10 mouse cellular contexts compared by ENCODE assay signal in genomic region chr13:95260886-95261789, GRCm38 (mm10). TPM values are rescaled to one million over a fixed set of nuclear protein-coding genes. Genes with fewer than 3 reads are reported as not detected.
DNase-seq lines count a peak whose midpoint lies in the region; ATAC-seq and TF ChIP-seq lines count a peak whose summit lies in the region.
"Had no signal": no experiment of that assay in that cellular context is flagged by ENCODE, and none has a peak within 500 bp of the region (broad histone marks: within the 10 kb centered on the region; RNA-seq: fewer than 3 reads in every experiment).

No protein-coding gene starts in this region.

- H3K36me3 ChIP-seq in lung, embryonic 14.5 days (ENCODE audit: insufficient read depth): no peaks in the 10 kb centered on the region
- no peaks in the 10 kb centered on the region for H3K36me3 ChIP-seq in heart, embryonic 12.5 days
- H3K36me3 ChIP-seq in myocyte (ENCODE audit: control insufficient read depth, insufficient read depth): no peaks in the 10 kb centered on the region
- H3K36me3 ChIP-seq in midbrain, embryonic 15.5 days (replicated peaks): no peaks in the 10 kb centered on the region
- no peaks in the 10 kb centered on the region for H3K36me3 ChIP-seq in hindbrain, embryonic 16.5 days (ENCODE audit: control insufficient read depth, insufficient read depth, low read length)
- H3K36me3 ChIP-seq: G1E had no signal

- H3ac ChIP-seq in myocyte (ENCODE audit: control insufficient read depth, insufficient read length): no peak overlapping the region

- no peak overlapping the region for H3K4me2 ChIP-seq in lung, embryonic 14.5 days
- H3K4me2 ChIP-seq in heart, embryonic 12.5 days: no peak overlapping the region
- peak overlapping the region; percentile 2 for H3K4me2 ChIP-seq in myocyte (ENCODE audit: low read depth)
- H3K4me2 ChIP-seq in midbrain, embryonic 15.5 days: no peak overlapping the region
- no peak overlapping the region for H3K4me2 ChIP-seq in hindbrain, embryonic 16.5 days (ENCODE audit: low read length)

- DNase-seq in lung, embryonic 14.5 days: peak; percentile 12
- DNase-seq in lung, adult 2 months: no peak
- peak; percentile 42 for DNase-seq in kidney, adult 9 months
- DNase-seq in adrenal gland, postnatal 25 days: no peak
- DNase-seq: liver had no signal

- no peak overlapping the region for H3K27ac ChIP-seq in lung, embryonic 14.5 days (ENCODE audit: low read depth)
- H3K27ac ChIP-seq in heart, embryonic 12.5 days (ENCODE audit: poor library complexity, severe bottlenecking): no peak overlapping the region
- H3K27ac ChIP-seq in midbrain, embryonic 15.5 days: no peak overlapping the region
- no peak overlapping the region for H3K27ac ChIP-seq in hindbrain, embryonic 16.5 days (ENCODE audit: low read depth, low read length)

- H3K9me3 ChIP-seq in lung, embryonic 14.5 days (ENCODE audit: low read depth, low read length): no peaks in the 10 kb centered on the region
- H3K9me3 ChIP-seq in heart, embryonic 12.5 days (replicated peaks): no peaks in the 10 kb centered on the region
- no peaks in the 10 kb centered on the region for H3K9me3 ChIP-seq in midbrain, embryonic 15.5 days
- H3K9me3 ChIP-seq in hindbrain, embryonic 16.5 days (ENCODE audit: control insufficient read depth, low read length): no peaks in the 10 kb centered on the region
- H3K9me3 ChIP-seq: G1E had no signal

- H3K9ac ChIP-seq in lung, embryonic 14.5 days: no peak overlapping the region
- no peak overlapping the region for H3K9ac ChIP-seq in heart, embryonic 12.5 days
- no peak overlapping the region for H3K9ac ChIP-seq in midbrain, embryonic 15.5 days
- no peak overlapping the region for H3K9ac ChIP-seq in hindbrain, embryonic 16.5 days (ENCODE audit: low read depth, low read length)

- H3K4me1 ChIP-seq in lung, embryonic 14.5 days (ENCODE audit: insufficient read depth): no peaks in the 10 kb centered on the region; the same call in 1 of the 2 replicates
- peaks cover 3% of the 10 kb centered on the region; the same call in 1 of the 2 replicates for H3K4me1 ChIP-seq in lung, adult 2 months (ENCODE audit: control insufficient read depth, insufficient read depth, low read length)
- H3K4me1 ChIP-seq in heart, embryonic 12.5 days (replicated peaks): peaks cover 10% of the 10 kb centered on the region
- no peaks in the 10 kb centered on the region for H3K4me1 ChIP-seq in midbrain, embryonic 15.5 days
- no peaks in the 10 kb centered on the region for H3K4me1 ChIP-seq in hindbrain, embryonic 16.5 days (ENCODE audit: control insufficient read depth, insufficient read depth, low read depth, low read length)

- no peak overlapping the region for H3K4me3 ChIP-seq in lung, embryonic 14.5 days (ENCODE audit: low read depth, low read length)
- no peak overlapping the region for H3K4me3 ChIP-seq in lung, adult 2 months (replicated peaks; ENCODE audit: extremely low read depth, low read depth, low read length)
- no peak overlapping the region for H3K4me3 ChIP-seq in heart, embryonic 12.5 days
- H3K4me3 ChIP-seq in myocyte: no peak overlapping the region
- H3K4me3 ChIP-seq in midbrain, embryonic 15.5 days: no peak overlapping the region
- H3K4me3 ChIP-seq in hindbrain, embryonic 16.5 days (ENCODE audit: low read length): no peak overlapping the region

- H3K27me3 ChIP-seq in lung, embryonic 14.5 days (ENCODE audit: insufficient read depth, low read length): no peaks in the 10 kb centered on the region
- no peaks in the 10 kb centered on the region for H3K27me3 ChIP-seq in heart, embryonic 12.5 days (replicated peaks)
- H3K27me3 ChIP-seq in myocyte (ENCODE audit: control insufficient read depth, insufficient read depth, insufficient read length): no peaks in the 10 kb centered on the region
- H3K27me3 ChIP-seq in midbrain, embryonic 15.5 days (replicated peaks): no peaks in the 10 kb centered on the region
- no peaks in the 10 kb centered on the region for H3K27me3 ChIP-seq in hindbrain, embryonic 16.5 days (replicated peaks; ENCODE audit: control insufficient read depth, insufficient read depth, low read length)

- WGBS in lung, embryonic 14.5 days: 58% methylated on average over 9 of the region's 9 CpGs
- WGBS in lung, adult 2 months: 47% methylated on average over 9 of the region's 9 CpGs
- 53% methylated on average over 9 of the region's 9 CpGs for WGBS in heart, embryonic 12.5 days
- WGBS in midbrain, embryonic 15.5 days: 69% methylated on average over 9 of the region's 9 CpGs
- whole genome bisulfite sequencing in hindbrain, embryonic 16.5 days: 70% methylated on average over 9 of the region's 9 CpGs

- ATAC-seq in lung, embryonic 14.5 days (ENCODE audit: insufficient read depth): no peak
- peak; percentile 71 for ATAC-seq in heart, embryonic 12.5 days (ENCODE audit: insufficient number of reproducible peaks, low FRiP score)
- ATAC-seq in midbrain, embryonic 15.5 days (replicated peaks): no peak
- ATAC-seq in hindbrain, embryonic 16.5 days: no peak

- TF ChIP-seq POLR2A in lung, adult 2 months (IDR thresholded peaks at IDR 0.05; ENCODE audit: borderline replicate concordance, extremely low read depth, low read depth, low read length): no peak
- TF ChIP-seq POLR2A in myocyte (IDR thresholded peaks at IDR 0.05; ENCODE audit: insufficient read length, low read depth): no peak

- TF ChIP-seq CTCF in lung, embryonic 14.5 days (IDR thresholded peaks at IDR 0.05; ENCODE audit: low read depth): no peak
- no peak for TF ChIP-seq CTCF in lung, adult 2 months (IDR thresholded peaks at IDR 0.05; ENCODE audit: insufficient read depth, low read length)

- H3K79me2 ChIP-seq in myocyte (ENCODE audit: control insufficient read depth, insufficient read depth): no peaks in the 10 kb centered on the region

TF ChIP-seq in myocyte, 11 proteins besides CTCF, POLR2A, EP300 and RAD21:
- no peak for TF ChIP-seq CEBPB (IDR thresholded peaks at IDR 0.05; ENCODE audit: insufficient read depth, poor library complexity, severe bottlenecking)

RNA-seq across cellular contexts. Expression of gene Pde8b, which starts 11.0 kb away (rescaled TPM):
- polyA plus RNA-seq in lung, embryonic 14.5 days (2014; fragmentation: Nextera tagmentation; extraction: Ambion mirVana): 3.4 and 4.3 TPM in 2 replicates
- polyA plus RNA-seq in lung, adult 2 months (2012; rRNA removed): 38.8 and 52.6 TPM in 2 replicates
- polyA plus RNA-seq in heart, embryonic 12.5 days (2016; fragmentation: Nextera tagmentation; extraction: Ambion mirVana): 0.57 and 0.91 TPM in 2 replicates
- 0.05 TPM for polyA plus RNA-seq in myocyte (2012; fragmentation: generic; extraction: Trizol)
- polyA plus RNA-seq in midbrain, embryonic 15.5 days (2015; fragmentation: Nextera tagmentation; extraction: Ambion mirVana): 6.9 and 7.0 TPM in 2 replicates
- 7.5 and 8.9 TPM in 2 replicates for polyA plus RNA-seq in hindbrain, embryonic 16.5 days (2015; fragmentation: Nextera tagmentation; extraction: Ambion mirVana)
- total RNA-seq in adrenal gland, postnatal 25 days (2021): 122 and 142 TPM in 2 replicates
- polyA plus RNA-seq: G1E had no signal

Comparison
In these comparisons a context has a peak if more than half of its experiments do, and no peak if none do; other contexts are left out.
1. DNase-seq: peak in lung, embryonic 14.5 days (single experiment) and kidney, adult 9 months (single experiment); none in lung, adult 2 months (single experiment) and adrenal gland, postnatal 25 days (single experiment).